Mouse (Mus musculus) kidney, postnatal 36 days (tissue): ENCODE results near the gene Trim26.
"Not testable (repeated sequence)": the region's sequence is repeated elsewhere in the genome, so short reads cannot be mapped to it uniquely, and the experiment has no call there.

ENCODE experiments used
- DNase-seq, 2 experiments: peaks; one replicate each; pipeline ENCODE4 v3.0.0; 2021 to 2022; ENCODE audit warnings: mixed read lengths in 2 of 2

Trim26 gene

GRCm38 (mm10) chr17:36851627-36852026 lies 14.7 kb downstream of the Trim26 start:
- no peak for DNase-seq

- no peak for DNase-seq
Observed at GRCm38 (mm10) chr17:36855484-36855883, 18.6 kb downstream of the Trim26 start.

GRCm38 (mm10) chr17:36856236-36856635 lies 19.3 kb downstream of the Trim26 start:
- no peak for DNase-seq

GRCm38 (mm10) chr17:36858181-36858580 lies 21.2 kb downstream of the Trim26 start:
- DNase-seq, result no peak

GRCm38 (mm10) chr17:36861680-36862079 lies 24.7 kb downstream of the Trim26 start:
- no peak for DNase-seq

- peak; percentile 34 to 62 for DNase-seq
Observed at GRCm38 (mm10) chr17:36866719-36867527, 30.0 kb downstream of the Trim26 start, which contains the start of gene Trim15. Gene Trim15 (minus strand): TSS chr17:36867210.

GRCm38 (mm10) chr17:36868836-36869235 lies 31.9 kb downstream of the Trim26 start:
- DNase-seq, result no peak

- DNase-seq, result no peak
Observed at GRCm38 (mm10) chr17:36869284-36869954, 32.5 kb downstream of the Trim26 start, which contains the start of gene Trim10. Gene Trim10 (plus strand): TSS chr17:36869574.

- peak in 1 of 2 experiments; percentile 51 for DNase-seq
Observed at GRCm38 (mm10) chr17:36869955-36870810, 33.2 kb downstream of the Trim26 start.

GRCm38 (mm10) chr17:36874636-36875035 lies 37.7 kb downstream of the Trim26 start:
- no peak for DNase-seq

- DNase-seq, result no peak
Observed at GRCm38 (mm10) chr17:36883350-36883749, 46.4 kb downstream of the Trim26 start.

GRCm38 (mm10) chr17:36885132-36885790 lies 48.3 kb downstream of the Trim26 start:
- no peak for DNase-seq

GRCm38 (mm10) chr17:36890073-36890903 lies 53.4 kb downstream of the Trim26 start, which contains the start of gene Trim40:
Gene Trim40 (minus strand): TSS chr17:36890123.
- no peak for DNase-seq

- DNase-seq, result not testable (repeated sequence)
Observed at GRCm38 (mm10) chr17:36891496-36891895, 54.6 kb downstream of the Trim26 start.

GRCm38 (mm10) chr17:36892362-36892761 lies 55.4 kb downstream of the Trim26 start:
- peak; percentile 35 to 66 for DNase-seq

- DNase-seq, result no peak
Observed at GRCm38 (mm10) chr17:36893387-36893786, 56.5 kb downstream of the Trim26 start.

- DNase-seq, result peak; percentile 37 to 73
Observed at GRCm38 (mm10) chr17:36896583-36896982, 59.6 kb downstream of the Trim26 start.

GRCm38 (mm10) chr17:36897065-36897464 lies 60.1 kb downstream of the Trim26 start:
- DNase-seq, result no peak

- DNase-seq, result no peak
Observed at GRCm38 (mm10) chr17:36897552-36898205, 60.7 kb downstream of the Trim26 start, which contains the start of gene Trim31. Gene Trim31 (plus strand): TSS chr17:36898118.

- no peak for DNase-seq
Observed at GRCm38 (mm10) chr17:36899376-36899775, 62.4 kb downstream of the Trim26 start.

GRCm38 (mm10) chr17:36900001-36900400 lies 63.1 kb downstream of the Trim26 start:
- no peak for DNase-seq
